Mouse (Mus musculus) hindbrain, embryonic 14.5 days (tissue): ENCODE results near the gene Coro1a. TPM values are rescaled to one million over a fixed set of nuclear protein-coding genes. Genes with fewer than 3 reads are reported as not detected.
A peak's percentile ranks its signal among the peaks of the same experiment; 100 is the strongest.

Source experiments
- ATAC-seq: fragments of 200-750 bp; cut with Nextera tagmentation; 2 replicates; pipeline ENCODE4 v1.8.0; 2017; ENCODE audit warnings: moderate number of reproducible peaks, mild to moderate bottlenecking, moderate TSS enrichment, moderate library complexity; ENCODE audit not compliant: low FRiP score
- DNase-seq: peaks from one replicate; pipeline ENCODE4 v3.0.0-alpha.2; 2015; ENCODE audit warnings: low spot score
- H3K27ac ChIP-seq: fragments of 300-500 bp; sonication (generic); 2 replicates; pipeline ENCODE4 v1.5.1; 2014; ENCODE audit warnings: mild to moderate bottlenecking, moderate library complexity
- H3K27me3 ChIP-seq: fragments of 300-500 bp; sonication (generic); 2 replicates; pipeline ENCODE4 v1.6.1; 2014; ENCODE audit warnings: mild to moderate bottlenecking, low read length, mixed read lengths; ENCODE audit not compliant: control insufficient read depth, insufficient read depth
- H3K36me3 ChIP-seq: fragments of 300-500 bp; sonication (generic); replicated peaks from 2 replicates; pipeline ENCODE4 v1.6.1; 2014; ENCODE audit not compliant: control insufficient read depth, insufficient read depth
- H3K4me1 ChIP-seq: fragments of 300-500 bp; sonication (generic); replicated peaks from 2 replicates; pipeline ENCODE4 v1.6.1; 2014; ENCODE audit warnings: antibody characterized with exemption, low read length, mixed read lengths; ENCODE audit not compliant: control insufficient read depth, insufficient read depth
- H3K4me2 ChIP-seq: fragments of 300-500 bp; sonication (generic); replicated peaks from 2 replicates; pipeline ENCODE4 v1.6.1; 2014; ENCODE audit warnings: mild to moderate bottlenecking, moderate library complexity
- H3K4me3 ChIP-seq: fragments of 300-500 bp; sonication (generic); replicated peaks from 2 replicates; pipeline ENCODE4 v1.5.1; 2014; ENCODE audit warnings: mild to moderate bottlenecking, low read length
- H3K9ac ChIP-seq: fragments of 300-500 bp; sonication (generic); 2 replicates; pipeline ENCODE4 v1.6.1; 2014
- H3K9me3 ChIP-seq: fragments of 300-500 bp; sonication (generic); 2 replicates; pipeline ENCODE4 v1.6.1; 2016; ENCODE audit warnings: low read length; ENCODE audit not compliant: control insufficient read depth
- WGBS: fragments of 180-500 bp; shearing (Covaris S2); extraction: QIAGEN DNeasy Blood & Tissue Kit; methylation state at CpG from one replicate; pipeline ENCODE4 v1.1.7; 2014; 5-methylcytosine and 5-hydroxymethylcytosine counted together
- polyA plus RNA-seq: library from polyadenylated mRNA; unstranded; fragments of >200 nt; fragmentation: Nextera tagmentation; extraction: Ambion mirVana; gene quantifications from 2 replicates; pipeline ENCODE4 v1.2.1, GENCODE M21; 2014

The Coro1a gene
- 82.2 and 99.7 TPM in 2 replicates for polyA plus RNA-seq

DNA sequence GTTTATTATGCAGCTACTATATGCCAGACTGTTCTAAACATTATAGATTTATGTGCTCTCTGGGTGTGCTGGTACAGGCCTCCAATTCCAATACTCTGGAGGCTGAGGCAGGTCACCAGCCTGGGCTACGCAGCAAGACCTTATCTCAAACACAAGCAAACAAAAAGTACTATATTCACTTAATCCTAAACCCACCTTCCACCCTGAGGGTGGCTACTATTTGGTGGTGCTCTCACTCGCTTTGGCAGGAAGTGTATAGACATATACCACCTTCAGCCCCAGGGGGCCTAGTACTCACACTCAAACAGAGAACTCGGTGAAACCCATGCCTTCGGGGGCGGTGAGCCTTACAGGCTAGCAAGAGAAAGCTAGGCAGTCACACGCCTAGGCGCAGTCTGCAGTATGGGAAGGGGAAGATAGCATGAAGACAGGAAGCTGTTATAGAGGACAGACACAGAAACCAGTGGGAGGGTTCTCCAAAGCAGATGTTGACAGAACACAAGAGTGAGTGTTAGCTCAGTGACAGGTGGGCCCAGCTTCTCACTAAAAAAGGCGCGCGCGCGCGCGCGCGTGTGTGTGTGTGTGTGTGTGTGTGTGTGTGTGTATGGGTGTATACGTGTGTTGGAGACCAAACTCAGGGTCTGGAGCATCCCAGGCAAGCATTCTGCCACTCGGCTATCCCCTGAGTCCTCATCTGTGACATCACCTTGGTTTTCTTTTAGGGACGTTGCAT lies at the start of gene Coro1a:
Gene Coro1a (minus strand): TSS at position 346 of the 733 bp plus-strand sequence.
- Histone ChIP-seq H3K27me3 (no peaks in the 10 kb centered on the region), H3K9me3 (no peaks in the 10 kb centered on the region), H3K27ac (no peak within 1 kb of the TSS), H3K4me3 (no peak within 1 kb of the TSS), H3K4me2 (no peak within 1 kb of the TSS), H3K9ac (no peak within 1 kb of the TSS), H3K4me1 (peaks cover 18% of the 10 kb centered on the region), H3K36me3 (no peaks in the 10 kb centered on the region)
- DNase-seq: no peak
- WGBS: 91% methylated on average over 19 of the region's 19 CpGs
- no peak for ATAC-seq

DNA sequence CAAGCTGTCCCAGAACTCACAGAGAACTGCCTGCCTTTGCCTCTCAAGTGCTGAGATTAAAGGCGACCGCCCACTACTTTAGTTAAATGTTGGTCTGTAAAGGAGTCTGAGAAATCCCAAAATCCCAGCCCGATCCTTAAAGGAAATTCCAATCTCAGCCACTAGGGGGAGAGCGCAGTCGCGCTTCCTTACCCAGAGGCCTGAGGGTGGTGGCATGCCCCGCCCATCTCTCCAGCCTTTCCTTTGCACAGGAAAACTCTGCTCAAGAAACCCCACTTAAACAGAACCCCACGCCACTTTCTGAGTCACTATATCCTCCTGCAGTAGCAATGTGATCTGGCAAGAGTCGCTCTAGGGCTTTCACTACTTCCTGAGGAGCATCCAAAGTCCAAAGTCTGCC lies 47.3 kb upstream of the Coro1a start:
- DNase-seq: peak; percentile 90
- Histone ChIP-seq H3K4me2 (peak overlapping the region; percentile 14; the same call in 1 of the 2 replicates), H3K9me3 (no peaks in the 10 kb centered on the region), H3K27ac (no peak overlapping the region), H3K4me3 (no peak overlapping the region), H3K36me3 (no peaks in the 10 kb centered on the region), H3K27me3 (no peaks in the 10 kb centered on the region), H3K4me1 (0 out of 2 replicates have a peak, but pooled peaks cover 8% of the 10 kb centered on the region), H3K9ac (no peak overlapping the region)
- 4% methylated on average over 9 of the region's 9 CpGs for WGBS
- ATAC-seq: peak; percentile 44; the same call in 1 of the 2 replicates

DNA sequence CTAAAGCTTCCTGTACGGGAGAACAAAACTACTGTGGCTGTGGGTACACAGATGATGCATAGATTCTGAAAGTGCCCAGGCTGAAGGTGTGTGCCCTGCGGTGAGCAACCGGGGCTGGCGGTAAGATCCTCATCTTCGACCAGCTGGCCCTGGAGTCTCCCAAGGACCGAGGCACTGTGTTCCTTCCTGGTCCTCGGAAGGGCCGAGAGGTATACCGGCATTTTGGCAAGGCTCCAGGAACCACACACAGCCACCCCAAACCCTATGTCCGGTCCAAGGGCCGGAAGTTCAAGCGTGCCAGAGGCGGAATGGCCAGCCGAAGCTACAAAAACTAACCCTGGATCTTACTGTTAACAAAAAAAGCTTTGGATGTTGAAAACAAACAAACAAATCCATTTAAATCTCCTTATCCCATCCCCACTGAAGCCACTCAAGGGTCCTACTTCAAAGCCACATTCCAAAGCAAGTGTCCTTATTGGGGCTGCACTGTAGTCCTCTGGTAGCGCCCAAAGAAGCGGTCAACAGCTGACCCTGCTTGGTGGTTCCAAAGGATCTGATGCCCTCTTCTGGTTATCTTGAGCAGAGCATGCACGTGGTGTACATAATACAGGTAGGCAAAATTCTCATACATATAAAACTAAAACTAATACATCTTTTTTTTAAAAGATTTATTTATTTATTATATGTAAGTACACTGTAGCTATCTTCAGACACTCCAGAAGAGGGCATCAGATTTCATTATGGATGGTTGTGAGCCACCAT lies 42.2 kb upstream of the Coro1a start:
- no peak overlapping the region for H3K9ac ChIP-seq
- 98% methylated on average over 17 of the region's 17 CpGs for WGBS
- no peak overlapping the region for H3K4me2 ChIP-seq
- no peaks in the 10 kb centered on the region for H3K9me3 ChIP-seq
- no peaks in the 10 kb centered on the region for H3K36me3 ChIP-seq
- H3K4me1 ChIP-seq: 0 out of 2 replicates have a peak, but pooled peaks cover 3% of the 10 kb centered on the region
- ATAC-seq (no peak), DNase-seq (no peak)
- H3K4me3 ChIP-seq: no peak overlapping the region
- no peaks in the 10 kb centered on the region for H3K27me3 ChIP-seq
- H3K27ac ChIP-seq: no peak overlapping the region

DNA sequence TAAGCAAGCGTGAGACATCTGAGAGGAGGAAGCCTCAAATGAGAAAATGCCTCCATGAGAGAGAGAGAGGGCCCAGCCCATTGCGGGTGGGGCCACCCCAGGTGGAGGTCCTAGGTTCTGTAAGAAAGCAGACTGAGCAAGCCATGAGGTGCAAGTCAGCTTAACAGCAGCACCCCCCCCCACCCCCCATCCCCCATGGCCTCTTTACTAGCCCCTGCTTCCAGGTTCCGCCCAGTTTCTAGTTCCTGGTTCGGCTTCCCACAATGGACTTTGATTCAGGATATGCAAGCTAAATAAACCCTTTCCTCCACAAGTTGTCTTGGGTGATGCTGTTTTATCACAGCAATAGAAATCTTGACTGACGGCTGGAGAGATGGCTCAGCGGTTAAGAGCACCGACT lies 41.2 kb upstream of the Coro1a start:
- no peak overlapping the region for H3K27ac ChIP-seq
- 82% methylated on average over 7 of the region's 7 CpGs for WGBS
- H3K9ac ChIP-seq: no peak overlapping the region
- no peaks in the 10 kb centered on the region for H3K4me1 ChIP-seq
- no peak for DNase-seq
- H3K27me3 ChIP-seq: no peaks in the 10 kb centered on the region
- H3K4me2 ChIP-seq: no peak overlapping the region
- H3K9me3 ChIP-seq: no peaks in the 10 kb centered on the region
- ATAC-seq: no peak
- H3K4me3 ChIP-seq: no peak overlapping the region
- no peaks in the 10 kb centered on the region for H3K36me3 ChIP-seq

DNA sequence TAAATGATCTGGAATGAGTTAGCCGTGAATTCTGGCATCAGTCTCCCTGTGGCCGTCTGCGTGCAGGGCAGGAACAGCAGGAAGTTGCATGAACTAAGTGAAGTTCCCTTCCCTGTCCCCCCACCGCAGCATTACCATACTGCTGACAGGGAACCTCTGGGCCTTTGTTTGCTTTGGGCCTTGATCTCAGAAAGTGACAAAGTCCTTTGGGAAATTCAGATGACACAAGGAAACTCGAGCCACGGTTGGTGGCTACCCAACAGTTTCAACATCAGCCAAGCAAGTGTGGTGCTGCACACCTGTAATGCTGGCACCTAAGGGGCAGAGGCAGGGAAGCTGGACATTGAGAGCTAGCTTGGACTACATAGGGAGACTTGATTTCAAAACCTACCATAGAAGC lies 39.2 kb upstream of the Coro1a start:
- DNase-seq (no peak), ATAC-seq (no peak)
- H3K27ac ChIP-seq: no peak overlapping the region
- no peak overlapping the region for H3K4me2 ChIP-seq
- H3K36me3 ChIP-seq: no peaks in the 10 kb centered on the region
- WGBS: 50% methylated on average over 6 of the region's 6 CpGs
- H3K4me3 ChIP-seq: no peak overlapping the region
- no peak overlapping the region for H3K9ac ChIP-seq
- H3K4me1 ChIP-seq: no peaks in the 10 kb centered on the region
- H3K27me3 ChIP-seq: no peaks in the 10 kb centered on the region
- no peaks in the 10 kb centered on the region for H3K9me3 ChIP-seq

DNA sequence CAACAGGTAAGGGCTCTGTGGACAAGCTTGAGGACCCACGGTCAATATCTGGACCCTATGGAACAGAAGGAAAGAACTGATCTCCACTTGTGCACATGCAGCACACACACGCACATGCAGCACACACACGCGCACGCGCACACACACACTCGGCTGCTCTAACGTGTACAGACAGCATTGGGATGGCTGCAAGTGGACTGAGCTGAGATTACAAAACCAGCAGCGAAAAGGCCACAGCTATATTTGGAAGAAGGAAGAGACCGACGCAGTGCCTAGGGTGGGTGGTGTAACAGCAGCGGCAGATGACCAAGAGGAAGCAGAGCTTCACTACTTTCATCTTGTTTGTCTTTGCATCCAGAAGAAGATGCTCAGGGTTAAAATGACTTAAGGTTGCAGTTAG lies 38.5 kb upstream of the Coro1a start:
- WGBS: 92% methylated on average over 12 of the region's 12 CpGs
- no peaks in the 10 kb centered on the region for H3K27me3 ChIP-seq

DNA sequence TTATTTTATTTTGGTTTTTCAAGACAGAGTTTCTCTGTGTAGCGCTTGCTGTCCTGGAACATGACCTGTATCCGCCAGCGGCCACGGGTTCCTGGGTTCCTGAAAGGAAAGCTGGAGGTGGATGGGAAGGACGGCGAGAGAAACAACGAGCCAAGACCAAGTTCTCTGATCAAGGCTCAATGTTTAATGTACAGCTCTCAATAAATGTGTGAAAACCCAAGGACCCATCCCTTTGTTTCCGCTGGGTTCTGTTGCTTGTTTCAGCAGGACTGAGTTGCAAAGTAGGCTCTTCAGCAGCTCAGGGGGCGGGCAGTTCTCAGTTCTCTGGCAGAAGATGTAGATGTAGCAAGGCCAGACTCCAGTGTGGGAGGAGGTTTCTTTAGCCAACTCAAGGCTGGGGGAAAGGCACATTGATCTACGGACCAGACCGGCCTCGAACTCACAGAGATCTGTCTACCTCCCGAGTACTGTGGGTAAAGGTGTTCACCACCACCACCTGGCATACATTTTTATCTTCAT lies 34.4 kb upstream of the Coro1a start:
- Histone ChIP-seq H3K27me3 (no peaks in the 10 kb centered on the region), H3K27ac (no peak overlapping the region), H3K36me3 (no peaks in the 10 kb centered on the region), H3K4me2 (no peak overlapping the region), H3K9ac (no peak overlapping the region), H3K4me1 (no peaks in the 10 kb centered on the region), H3K9me3 (no peaks in the 10 kb centered on the region), H3K4me3 (no peak overlapping the region)
- DNase-seq (no peak), ATAC-seq (no peak)
- 91% methylated on average over 13 of the region's 13 CpGs for WGBS

More for the DNA sequence above, 38.5 kb upstream of the Coro1a start:
- Histone ChIP-seq H3K36me3 (no peaks in the 10 kb centered on the region), H3K9ac (no peak overlapping the region), H3K9me3 (no peaks in the 10 kb centered on the region), H3K4me3 (no peak overlapping the region), H3K4me1 (no peaks in the 10 kb centered on the region), H3K4me2 (no peak overlapping the region), H3K27ac (no peak overlapping the region)
- ATAC-seq: no peak
- DNase-seq: no peak

DNA sequence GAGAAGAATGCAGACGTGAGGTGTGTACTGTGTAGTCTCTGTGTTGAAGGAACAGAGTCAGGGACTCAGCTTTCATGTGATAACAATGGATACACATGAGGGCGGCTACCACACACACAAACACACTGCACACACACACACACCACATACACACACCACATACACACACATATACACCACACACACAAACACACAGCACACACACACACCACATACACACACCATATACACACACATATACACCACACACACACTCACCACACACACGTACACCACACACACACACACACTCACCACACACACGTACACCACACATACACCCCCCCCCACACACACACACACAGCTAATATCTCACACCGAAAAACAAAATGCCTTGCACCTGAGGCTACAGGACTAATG lies 33.9 kb upstream of the Coro1a start:
- Histone ChIP-seq H3K36me3 (no peaks in the 10 kb centered on the region), H3K27ac (no peak overlapping the region), H3K9ac (no peak overlapping the region), H3K4me3 (no peak overlapping the region), H3K4me1 (no peaks in the 10 kb centered on the region), H3K27me3 (no peaks in the 10 kb centered on the region), H3K4me2 (no peak overlapping the region), H3K9me3 (no peaks in the 10 kb centered on the region)
- ATAC-seq (no peak), DNase-seq (no peak)
- 90% methylated on average over 5 of the region's 5 CpGs for WGBS

DNA sequence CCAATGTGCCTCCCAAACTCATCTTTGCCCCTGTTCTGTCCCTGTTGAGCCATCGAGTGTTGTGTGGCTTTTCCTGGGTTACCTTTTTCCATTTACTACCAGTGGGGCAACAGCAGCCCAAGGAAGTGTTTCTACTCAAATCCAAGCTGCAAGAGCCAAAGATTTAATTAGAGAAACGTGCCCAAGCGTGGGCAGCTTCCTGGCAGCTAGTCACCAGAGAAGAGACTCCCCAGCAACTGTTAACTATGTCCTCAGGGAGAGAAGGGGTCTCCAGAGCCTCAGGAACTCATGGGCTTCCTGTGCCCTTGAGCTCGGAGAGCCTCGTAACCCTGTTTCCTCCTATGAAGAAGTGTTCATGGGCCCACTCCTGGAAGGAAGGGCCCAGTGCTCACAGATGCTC lies 33.4 kb upstream of the Coro1a start:
- H3K9ac ChIP-seq: no peak overlapping the region
- H3K9me3 ChIP-seq: no peaks in the 10 kb centered on the region
- H3K4me2 ChIP-seq: no peak overlapping the region
- DNase-seq (no peak), ATAC-seq (no peak)
- WGBS: 85% methylated on average over 5 of the region's 5 CpGs
- H3K36me3 ChIP-seq: no peaks in the 10 kb centered on the region
- no peak overlapping the region for H3K4me3 ChIP-seq
- no peaks in the 10 kb centered on the region for H3K27me3 ChIP-seq
- no peaks in the 10 kb centered on the region for H3K4me1 ChIP-seq
- no peak overlapping the region for H3K27ac ChIP-seq
